Mouse (Mus musculus) bone marrow macrophage, adult 2 months (primary cell): ENCODE results near the gene Crebrf.

Experiments
- CTCF ChIP-seq: IDR thresholded peaks from 2 replicates; pipeline ENCODE4 v1.5.1; 2012; ENCODE audit warnings: low read depth, mild to moderate bottlenecking, low read length, moderate library complexity
- POLR2A ChIP-seq: IDR thresholded peaks from 2 replicates; pipeline ENCODE4 v1.6.1; 2012; ENCODE audit warnings: mild to moderate bottlenecking, low read depth, low read length, borderline replicate concordance

DNA sequence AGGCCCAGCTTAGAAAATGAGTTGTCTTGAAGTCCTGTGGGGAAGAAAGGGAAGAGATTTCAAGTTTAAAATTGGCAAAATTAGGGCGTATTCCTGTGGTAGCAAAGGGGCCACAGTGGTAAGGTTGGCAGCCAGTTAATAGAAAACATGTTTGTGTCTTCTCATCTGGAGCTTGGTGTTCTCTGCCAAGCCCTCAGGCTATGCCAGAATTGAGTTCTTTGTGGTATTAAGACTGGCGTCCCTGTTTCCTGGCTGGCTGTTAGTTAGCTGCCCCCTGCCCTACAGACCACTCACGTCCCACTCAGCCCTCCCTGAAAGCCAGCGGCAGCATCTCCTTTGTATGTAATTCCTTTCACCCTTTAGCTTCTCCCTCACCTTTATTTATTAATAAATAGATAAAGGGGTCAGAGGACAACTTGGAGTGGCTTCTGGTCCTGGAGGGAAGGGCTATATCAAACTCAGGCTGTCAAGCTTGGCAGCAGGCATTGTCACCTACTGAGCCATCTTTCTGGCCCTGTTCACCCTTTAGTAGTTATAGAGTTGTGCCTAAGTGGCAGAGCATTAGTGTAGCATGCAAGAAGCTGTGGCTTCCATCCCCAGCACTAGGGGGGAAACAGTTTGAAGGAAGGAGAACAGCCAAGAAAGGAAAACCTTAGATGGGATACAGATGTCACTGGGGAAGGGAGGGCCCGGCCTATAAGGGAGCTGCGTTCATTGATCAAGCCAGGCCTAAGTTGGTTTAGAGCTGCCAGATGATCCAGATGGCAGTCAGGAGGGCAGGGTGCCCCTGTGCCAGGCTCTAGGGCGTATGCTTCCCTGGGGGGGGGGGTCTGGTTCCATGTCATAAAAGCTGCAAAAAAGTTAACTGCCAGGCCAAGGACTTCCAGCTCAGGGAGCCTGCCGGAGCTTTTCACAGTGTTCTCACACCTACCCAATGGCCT, 26.4 kb upstream of the Crebrf start:
- TF ChIP-seq CTCF (no peak), POLR2A (no peak)
